Mouse (Mus musculus) left cerebral cortex, postnatal 14 days (tissue): Measurements from ENCODE around the gene Olfr90. TPM values are rescaled to one million over a fixed set of nuclear protein-coding genes. Genes with fewer than 3 reads are reported as not detected.

ENCODE experiments used
- total RNA-seq, 2 experiments: library from RNA; stranded (reverse); gene quantifications; 2 replicates each; pipeline ENCODE4 v1.2.3; 2021

Gene Olfr90
- total RNA-seq, 2 experiments from 2014 or later, result 0.13 TPM; not detected in 1

Other genes starting within 250 kb of the Olfr90 start
- gene Trim15, start 221.3 kb downstream of the Olfr90 start, total RNA-seq, result not detected
- gene Trim10, start 218.9 kb downstream of the Olfr90 start, total RNA-seq, result under 1 TPM in 1 of 2 experiments, not detected in 1; 0.15 TPM
- not detected for gene Trim40, start 198.4 kb downstream of the Olfr90 start, total RNA-seq
- not detected for gene Trim31, start 190.4 kb downstream of the Olfr90 start, total RNA-seq
- gene Rnf39, start 145.6 kb downstream of the Olfr90 start, total RNA-seq, result 1 to 10 TPM; 2.1 to 3.5 TPM
- gene Ppp1r11, start 136.8 kb downstream of the Olfr90 start, total RNA-seq, result 100 to 1,000 TPM; 108 to 109 TPM
- gene Znrd1, start 129.9 kb downstream of the Olfr90 start, total RNA-seq, result 10 to 100 TPM; 28.4 to 31.8 TPM
- 1 to 10 TPM; 4.3 to 4.6 TPM for gene Znrd1as, start 129.9 kb downstream of the Olfr90 start, total RNA-seq
- not detected for gene 2410137M14Rik, start 107.3 kb downstream of the Olfr90 start, total RNA-seq
- 1 to 10 TPM; 1.9 to 2.7 TPM for gene H2-M5, start 99.0 kb downstream of the Olfr90 start, total RNA-seq
- gene Zfp57, start 87.3 kb downstream of the Olfr90 start, total RNA-seq, result 10 to 100 TPM; 25.9 to 27.9 TPM
- 10 to 100 TPM; 23.9 to 46.1 TPM for gene Mog, start 65.1 kb downstream of the Olfr90 start, total RNA-seq
- 100 to 1,000 TPM; 629 to 637 TPM for gene Gabbr1, start 42.5 kb downstream of the Olfr90 start, total RNA-seq
- gene Olfr91, start 9.8 kb upstream of the Olfr90 start, total RNA-seq, result not detected
- gene Olfr92, start 31.6 kb upstream of the Olfr90 start, total RNA-seq, result not detected
- gene Olfr93, start 73.0 kb upstream of the Olfr90 start, total RNA-seq, result not detected
- not detected for gene Ubd, start 105.4 kb upstream of the Olfr90 start, total RNA-seq
- gene Olfr94, start 112.5 kb upstream of the Olfr90 start, total RNA-seq, result not detected
- not detected for gene Olfr95, start 124.6 kb upstream of the Olfr90 start, total RNA-seq
- not detected for gene Olfr96, start 131.6 kb upstream of the Olfr90 start, total RNA-seq
- gene Olfr97, start 148.8 kb upstream of the Olfr90 start, total RNA-seq, result not detected
- gene Olfr98, start 175.2 kb upstream of the Olfr90 start, total RNA-seq, result not detected
- gene H2-M3, start 181.7 kb upstream of the Olfr90 start, total RNA-seq, result 1 to 10 TPM; 2.7 to 4.1 TPM
- gene Olfr99, start 195.0 kb upstream of the Olfr90 start, total RNA-seq, result not detected
- gene Olfr101, start 215.8 kb upstream of the Olfr90 start, total RNA-seq, result not detected
- not detected for gene Olfr102, start 228.6 kb upstream of the Olfr90 start, total RNA-seq